Mouse (Mus musculus): ENCODE results near the gene Srxn1. TPM values are rescaled to one million over a fixed set of nuclear protein-coding genes. Genes with fewer than 3 reads are reported as not detected.
A peak's percentile ranks its signal among the peaks of the same experiment; 100 is the strongest.

The Srxn1 gene
- polyA plus RNA-seq, 1 experiment = 50.2 TPM

- Histone ChIP-seq H3K4me1 (ENCODE audit: control insufficient read depth, insufficient read depth, low read length) (no peaks in the 10 kb centered on the region), H3K27ac (ENCODE audit: insufficient read depth, low read depth, low read length) (no peak overlapping the region), H3K4me3 (ENCODE audit: insufficient read depth, low read length) (no peak overlapping the region)
- TF ChIP-seq CTCF (IDR thresholded peaks at IDR 0.05; ENCODE audit: low read depth, low read length) = peak; percentile 94
- TF ChIP-seq POLR2A (IDR thresholded peaks at IDR 0.05; ENCODE audit: borderline replicate concordance, low read depth, low read length) = no peak
Observed at GRCm38 (mm10) chr2:152089078-152089477, 16.2 kb upstream of the Srxn1 start.

GRCm38 (mm10) chr2:152089581-152089980, 15.7 kb upstream of the Srxn1 start:
- Histone ChIP-seq H3K4me1 (ENCODE audit: control insufficient read depth, insufficient read depth, low read length) (no peaks in the 10 kb centered on the region), H3K4me3 (ENCODE audit: insufficient read depth, low read length) (no peak overlapping the region), H3K27ac (ENCODE audit: insufficient read depth, low read depth, low read length) (no peak overlapping the region)
- TF ChIP-seq CTCF (IDR thresholded peaks at IDR 0.05; ENCODE audit: low read depth, low read length) (no peak), POLR2A (IDR thresholded peaks at IDR 0.05; ENCODE audit: borderline replicate concordance, low read depth, low read length) (no peak)

- Histone ChIP-seq H3K4me1 (ENCODE audit: control insufficient read depth, insufficient read depth, low read length) (no peaks in the 10 kb centered on the region), H3K27ac (ENCODE audit: insufficient read depth, low read depth, low read length) (no peak overlapping the region), H3K4me3 (ENCODE audit: insufficient read depth, low read length) (no peak overlapping the region)
- TF ChIP-seq POLR2A (IDR thresholded peaks at IDR 0.05; ENCODE audit: borderline replicate concordance, low read depth, low read length) (no peak), CTCF (IDR thresholded peaks at IDR 0.05; ENCODE audit: low read depth, low read length) (no peak)
Observed at GRCm38 (mm10) chr2:152090486-152090885, 14.8 kb upstream of the Srxn1 start.

- no peak overlapping the region for H3K4me3 ChIP-seq (ENCODE audit: insufficient read depth, low read length)
- no peaks in the 10 kb centered on the region for H3K4me1 ChIP-seq (ENCODE audit: control insufficient read depth, insufficient read depth, low read length)
- TF ChIP-seq CTCF (IDR thresholded peaks at IDR 0.05; ENCODE audit: low read depth, low read length) = no peak
- no peak for TF ChIP-seq POLR2A (IDR thresholded peaks at IDR 0.05; ENCODE audit: borderline replicate concordance, low read depth, low read length)
- no peak overlapping the region for H3K27ac ChIP-seq (ENCODE audit: insufficient read depth, low read depth, low read length)
Observed at GRCm38 (mm10) chr2:152091342-152092056, 13.8 kb upstream of the Srxn1 start.

GRCm38 (mm10) chr2:152092927-152093326, 12.4 kb upstream of the Srxn1 start:
- Histone ChIP-seq H3K27ac (ENCODE audit: insufficient read depth, low read depth, low read length) (no peak overlapping the region), H3K4me3 (ENCODE audit: insufficient read depth, low read length) (no peak overlapping the region), H3K4me1 (ENCODE audit: control insufficient read depth, insufficient read depth, low read length) (no peaks in the 10 kb centered on the region)
- TF ChIP-seq POLR2A (IDR thresholded peaks at IDR 0.05; ENCODE audit: borderline replicate concordance, low read depth, low read length) (no peak), CTCF (IDR thresholded peaks at IDR 0.05; ENCODE audit: low read depth, low read length) (no peak)

- TF ChIP-seq CTCF (IDR thresholded peaks at IDR 0.05; ENCODE audit: low read depth, low read length) (no peak), POLR2A (IDR thresholded peaks at IDR 0.05; ENCODE audit: borderline replicate concordance, low read depth, low read length) (no peak)
- Histone ChIP-seq H3K4me3 (ENCODE audit: insufficient read depth, low read length) (peak overlapping the region; percentile 44), H3K4me1 (ENCODE audit: control insufficient read depth, insufficient read depth, low read length) (no peaks in the 10 kb centered on the region), H3K27ac (ENCODE audit: insufficient read depth, low read depth, low read length) (no peak overlapping the region)
Observed at GRCm38 (mm10) chr2:152093356-152093792, 11.9 kb upstream of the Srxn1 start.

- no peak overlapping the region for H3K27ac ChIP-seq (ENCODE audit: insufficient read depth, low read depth, low read length)
- H3K4me3 ChIP-seq (ENCODE audit: insufficient read depth, low read length) = no peak overlapping the region
- no peaks in the 10 kb centered on the region for H3K4me1 ChIP-seq (ENCODE audit: control insufficient read depth, insufficient read depth, low read length)
- TF ChIP-seq POLR2A (IDR thresholded peaks at IDR 0.05; ENCODE audit: borderline replicate concordance, low read depth, low read length) = no peak
- TF ChIP-seq CTCF (IDR thresholded peaks at IDR 0.05; ENCODE audit: low read depth, low read length) = no peak
Observed at GRCm38 (mm10) chr2:152094856-152095545, 10.3 kb upstream of the Srxn1 start.

- H3K4me1 ChIP-seq (ENCODE audit: control insufficient read depth, insufficient read depth, low read length) = no peaks in the 10 kb centered on the region
- no peak overlapping the region for H3K4me3 ChIP-seq (ENCODE audit: insufficient read depth, low read length)
- no peak for TF ChIP-seq CTCF (IDR thresholded peaks at IDR 0.05; ENCODE audit: low read depth, low read length)
- TF ChIP-seq POLR2A (IDR thresholded peaks at IDR 0.05; ENCODE audit: borderline replicate concordance, low read depth, low read length) = no peak
- no peak overlapping the region for H3K27ac ChIP-seq (ENCODE audit: insufficient read depth, low read depth, low read length)
Observed at GRCm38 (mm10) chr2:152096922-152097321, 8.4 kb upstream of the Srxn1 start.

GRCm38 (mm10) chr2:152097916-152098315, 7.4 kb upstream of the Srxn1 start:
- Histone ChIP-seq H3K27ac (ENCODE audit: insufficient read depth, low read depth, low read length) (no peak overlapping the region), H3K4me1 (ENCODE audit: control insufficient read depth, insufficient read depth, low read length) (no peaks in the 10 kb centered on the region), H3K4me3 (ENCODE audit: insufficient read depth, low read length) (no peak overlapping the region)
- TF ChIP-seq CTCF (IDR thresholded peaks at IDR 0.05; ENCODE audit: low read depth, low read length) = no peak
- TF ChIP-seq POLR2A (IDR thresholded peaks at IDR 0.05; ENCODE audit: borderline replicate concordance, low read depth, low read length) = no peak

- TF ChIP-seq POLR2A (IDR thresholded peaks at IDR 0.05; ENCODE audit: borderline replicate concordance, low read depth, low read length) (no peak), CTCF (IDR thresholded peaks at IDR 0.05; ENCODE audit: low read depth, low read length) (no peak)
- Histone ChIP-seq H3K27ac (ENCODE audit: insufficient read depth, low read depth, low read length) (no peak overlapping the region), H3K4me1 (ENCODE audit: control insufficient read depth, insufficient read depth, low read length) (peaks cover under 1% of the 10 kb centered on the region), H3K4me3 (ENCODE audit: insufficient read depth, low read length) (no peak overlapping the region)
Observed at GRCm38 (mm10) chr2:152099538-152099937, 5.8 kb upstream of the Srxn1 start.

Measured in bone marrow macrophage, adult 2 months (primary cell).